In the genomic region with DNA sequence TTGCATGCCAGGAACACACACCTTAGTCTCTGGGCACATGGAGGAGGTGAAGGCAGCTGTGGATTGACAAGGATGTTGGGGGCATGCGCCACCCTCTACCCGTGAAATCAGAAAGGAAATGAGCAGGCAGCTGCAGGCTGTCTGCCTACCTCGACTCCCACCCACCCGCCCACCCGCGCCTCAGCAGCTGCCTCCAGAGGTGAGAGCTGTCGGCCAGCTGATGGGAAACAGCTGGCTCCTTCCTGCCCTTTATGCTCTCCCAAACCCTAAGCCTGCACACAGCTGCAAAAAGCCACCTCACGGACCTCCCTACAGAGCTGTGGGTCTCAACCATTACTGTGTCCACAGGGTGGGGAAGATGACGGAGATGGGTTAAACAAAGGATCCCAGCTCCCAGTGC, we compare ENCODE assay signal across 11 mouse cellular contexts. TPM values are rescaled to one million over a fixed set of nuclear protein-coding genes. Genes with fewer than 3 reads are reported as not detected.
DNase-seq lines count a peak whose midpoint lies in the region; ATAC-seq and TF ChIP-seq lines count a peak whose summit lies in the region.
"Had no signal": no experiment of that assay in that cellular context is flagged by ENCODE, and none has a peak within 500 bp of the region (broad histone marks: within the 10 kb centered on the region; RNA-seq: fewer than 3 reads in every experiment).

No protein-coding gene starts in this region.

- H3K4me1 ChIP-seq in kidney, embryonic 15.5 days: peaks cover 37% of the 10 kb centered on the region
- peaks cover 8% of the 10 kb centered on the region for H3K4me1 ChIP-seq in bone marrow macrophage, adult 2 months (ENCODE audit: control insufficient read depth, insufficient read depth, low read length)
- peaks cover 17% of the 10 kb centered on the region for H3K4me1 ChIP-seq in stomach, embryonic 15.5 days
- H3K4me1 ChIP-seq: forebrain, embryonic 15.5 days had no signal

- no peaks in the 10 kb centered on the region for H3K27me3 ChIP-seq in kidney, embryonic 15.5 days
- H3K27me3 ChIP-seq in stomach, embryonic 15.5 days (replicated peaks): no peaks in the 10 kb centered on the region
- H3K27me3 ChIP-seq: forebrain, embryonic 15.5 days had no signal

- DNase-seq in kidney, postnatal 36 days: no peak
- peak; percentile 42 to 47 for DNase-seq in heart, postnatal 14 days
- no peak for DNase-seq in frontal cortex, postnatal 14 days (ENCODE audit: low spot score in 2 of 2)
- no peak for DNase-seq in urinary bladder, adult 18-20 months (ENCODE audit: low spot score in 2 of 2)
- DNase-seq in spleen, postnatal 10 days (ENCODE audit: low spot score in 2 of 2): no peak
- DNase-seq: adrenal gland, postnatal 25 days; cerebellum, postnatal 36 days had no signal

- ATAC-seq in kidney, embryonic 15.5 days (replicated peaks; ENCODE audit: low FRiP score): peak; percentile 83
- no peak for ATAC-seq in stomach, embryonic 15.5 days (ENCODE audit: insufficient read depth, low FRiP score, low read depth)
- ATAC-seq: forebrain, embryonic 15.5 days had no signal

- no peak for TF ChIP-seq CTCF in bone marrow macrophage, adult 2 months (IDR thresholded peaks at IDR 0.05; ENCODE audit: low read depth, low read length)

- peak overlapping the region; percentile 31 for H3K4me2 ChIP-seq in kidney, embryonic 15.5 days
- H3K4me2 ChIP-seq in stomach, embryonic 15.5 days: peak overlapping the region; percentile 21; the same call in 1 of the 2 replicates
- H3K4me2 ChIP-seq: forebrain, embryonic 15.5 days had no signal

- H3K27ac ChIP-seq in kidney, embryonic 15.5 days: peak overlapping the region; percentile 86
- no peak overlapping the region for H3K27ac ChIP-seq in bone marrow macrophage, adult 2 months (ENCODE audit: insufficient read depth, low read depth, low read length)
- H3K27ac ChIP-seq in stomach, embryonic 15.5 days: peak overlapping the region; percentile 21; the same call in 1 of the 2 replicates
- H3K27ac ChIP-seq: forebrain, embryonic 15.5 days had no signal

- 15% methylated on average over 9 of the region's 9 CpGs for WGBS in kidney, embryonic 15.5 days
- 28% methylated on average over 9 of the region's 9 CpGs for WGBS in stomach, embryonic 15.5 days

- no peaks in the 10 kb centered on the region for H3K36me3 ChIP-seq in kidney, embryonic 15.5 days
- H3K36me3 ChIP-seq in stomach, embryonic 15.5 days: no peaks in the 10 kb centered on the region
- H3K36me3 ChIP-seq: forebrain, embryonic 15.5 days had no signal

- intact Hi-C loops in heart, postnatal 14 days (cut with DNase I): no loop called here

- H3K4me3 ChIP-seq in kidney, embryonic 15.5 days (replicated peaks): no peak overlapping the region
- H3K4me3 ChIP-seq in bone marrow macrophage, adult 2 months (ENCODE audit: insufficient read depth, low read length): peak overlapping the region; percentile 33; the same call in 1 of the 2 replicates
- H3K4me3 ChIP-seq in stomach, embryonic 15.5 days (replicated peaks): no peak overlapping the region
- H3K4me3 ChIP-seq: forebrain, embryonic 15.5 days had no signal

- no peak overlapping the region for H3K9ac ChIP-seq in kidney, embryonic 15.5 days
- no peak overlapping the region for H3K9ac ChIP-seq in stomach, embryonic 15.5 days
- H3K9ac ChIP-seq: forebrain, embryonic 15.5 days had no signal

- no peaks in the 10 kb centered on the region for H3K9me3 ChIP-seq in kidney, embryonic 15.5 days (replicated peaks)
- H3K9me3 ChIP-seq in stomach, embryonic 15.5 days: no peaks in the 10 kb centered on the region
- H3K9me3 ChIP-seq: forebrain, embryonic 15.5 days had no signal

- no peak for TF ChIP-seq POLR2A in bone marrow macrophage, adult 2 months (IDR thresholded peaks at IDR 0.05; ENCODE audit: borderline replicate concordance, low read depth, low read length)

RNA-seq across cellular contexts. Expression of gene Errfi1, which starts 44.4 kb away (rescaled TPM):
- 29.3 and 34.2 TPM in 2 replicates for polyA plus RNA-seq in kidney, embryonic 15.5 days (2015; fragmentation: Nextera tagmentation; extraction: Ambion mirVana)
- 8.7 TPM in 2 replicates for polyA plus RNA-seq in bone marrow macrophage, adult 2 months (2012; ENCODE audit: insufficient read depth, insufficient read length, missing spikeins)
- total RNA-seq in heart, postnatal 14 days (2021): 10 to 100 TPM; 38.4 to 44.5 TPM
- 32.3 and 33.4 TPM in 2 replicates for polyA plus RNA-seq in stomach, embryonic 15.5 days (2015; fragmentation: Nextera tagmentation; extraction: Ambion mirVana)

Comparison
In these comparisons a context has a peak if more than half of its experiments do, and no peak if none do; other contexts are left out.
1. DNase-seq: peak in heart, postnatal 14 days (2 of 2); none in kidney, postnatal 36 days (0 of 2), frontal cortex, postnatal 14 days (0 of 2), urinary bladder, adult 18-20 months (0 of 2) and spleen, postnatal 10 days (0 of 2).